Mouse (Mus musculus): ENCODE measurements around the gene St3gal5. TPM values are rescaled to one million over a fixed set of nuclear protein-coding genes. Genes with fewer than 3 reads are reported as not detected.

Gene St3gal5
- 173 and 182 TPM in 2 replicates for polyA plus RNA-seq (2015; fragmentation: Nextera tagmentation; extraction: Ambion mirVana)

DNA sequence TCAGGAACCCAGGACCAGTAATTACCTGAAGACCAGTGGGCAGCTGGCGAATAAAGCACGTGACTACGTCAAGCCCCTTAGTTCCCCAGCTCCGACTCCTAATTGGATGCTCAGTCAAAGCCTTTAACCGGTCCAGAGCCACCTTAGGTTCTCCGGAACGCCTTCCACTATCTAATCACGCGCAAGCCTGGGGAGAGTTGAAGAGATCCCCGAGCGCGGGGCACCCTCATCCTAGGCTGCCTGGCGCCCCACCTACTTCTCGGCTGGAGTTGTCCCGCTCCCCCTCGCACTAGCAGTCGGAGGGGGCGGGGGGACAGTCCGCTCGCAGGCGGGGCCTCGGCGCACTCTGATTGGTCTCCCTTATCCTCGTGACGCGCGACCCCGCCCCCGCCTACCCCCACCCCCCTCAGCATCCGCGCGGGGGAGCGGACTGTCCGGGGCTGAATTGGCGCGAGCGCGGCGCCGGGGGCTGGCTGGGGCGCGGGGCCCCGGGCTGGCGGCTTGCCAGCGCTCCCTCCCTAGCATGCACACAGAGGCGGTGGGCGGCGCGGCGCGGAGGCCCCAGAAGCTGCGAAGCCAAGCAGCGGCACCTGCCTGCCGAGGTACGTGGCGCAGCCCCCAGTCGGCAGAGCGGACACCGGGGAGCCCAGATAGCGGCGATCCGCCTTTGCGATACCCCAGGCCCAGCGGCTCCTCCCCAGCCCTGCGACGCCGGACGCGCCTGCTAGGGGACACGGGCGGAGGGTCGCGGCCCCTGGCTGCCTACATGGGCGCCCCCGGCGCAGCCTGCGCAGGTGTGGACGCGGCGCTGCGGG, at the start of gene St3gal5:
TSS of gene St3gal5 (plus strand) at position 412 of the 815 bp plus-strand sequence.

Other genes with a start within 250 kb of the St3gal5 start
- gene Ptcd3, start 188.8 kb upstream of the St3gal5 start, polyA plus RNA-seq (2015; fragmentation: Nextera tagmentation; extraction: Ambion mirVana): 43.9 and 45.0 TPM in 2 replicates
- gene Polr1a, start 188.5 kb upstream of the St3gal5 start, polyA plus RNA-seq (2015; fragmentation: Nextera tagmentation; extraction: Ambion mirVana): 15.1 and 17.8 TPM in 2 replicates
- 5.0 and 6.9 TPM in 2 replicates for gene Atoh8, start 138.0 kb downstream of the St3gal5 start, polyA plus RNA-seq (2015; fragmentation: Nextera tagmentation; extraction: Ambion mirVana)
- 0.13 TPM in 1 of 2 replicates, not detected in the other for gene Sftpb, start 207.0 kb downstream of the St3gal5 start, polyA plus RNA-seq (2015; fragmentation: Nextera tagmentation; extraction: Ambion mirVana)
- 38.3 and 41.3 TPM in 2 replicates for gene Usp39, start 247.6 kb downstream of the St3gal5 start, polyA plus RNA-seq (2015; fragmentation: Nextera tagmentation; extraction: Ambion mirVana)
- 18.5 and 20.1 TPM in 2 replicates for gene 0610030E20Rik, start 249.7 kb downstream of the St3gal5 start, polyA plus RNA-seq (2015; fragmentation: Nextera tagmentation; extraction: Ambion mirVana)

All from spleen, postnatal 0 days (tissue).